Mouse (Mus musculus): ENCODE measurements around the gene Mfrp. TPM values are rescaled to one million over a fixed set of nuclear protein-coding genes. Genes with fewer than 3 reads are reported as not detected.
A peak's percentile ranks its signal among the peaks of the same experiment; 100 is the strongest.

Mfrp gene
- polyA plus RNA-seq, 1 experiment: 0.35 TPM

GRCm38 (mm10) chr9:44144023-44144717 is 42.6 kb downstream of the Mfrp start:
- TF ChIP-seq CTCF (IDR thresholded peaks at IDR 0.05; ENCODE audit: extremely low read depth, insufficient read depth, low read length) (0 out of 2 replicates have a peak, but pooled peaks have one; percentile 24), POLR2A (IDR thresholded peaks at IDR 0.05; ENCODE audit: extremely low read depth, insufficient read depth, low read length) (no peak)
- Histone ChIP-seq H3K27ac (ENCODE audit: insufficient read depth, low read length) (no peak overlapping the region), H3K4me3 (ENCODE audit: insufficient read depth, low read length) (no peak overlapping the region), H3K4me1 (ENCODE audit: control insufficient read depth, insufficient read depth, low read length) (no peaks in the 10 kb centered on the region)

GRCm38 (mm10) chr9:44144718-44145060 is 43.2 kb downstream of the Mfrp start:
- Histone ChIP-seq H3K4me3 (ENCODE audit: insufficient read depth, low read length) (no peak overlapping the region), H3K27ac (ENCODE audit: insufficient read depth, low read length) (no peak overlapping the region), H3K4me1 (ENCODE audit: control insufficient read depth, insufficient read depth, low read length) (no peaks in the 10 kb centered on the region)
- TF ChIP-seq POLR2A (IDR thresholded peaks at IDR 0.05; ENCODE audit: extremely low read depth, insufficient read depth, low read length) (no peak), CTCF (IDR thresholded peaks at IDR 0.05; ENCODE audit: extremely low read depth, insufficient read depth, low read length) (no peak)

GRCm38 (mm10) chr9:44147290-44147689 is 45.8 kb downstream of the Mfrp start:
- no peak overlapping the region for H3K27ac ChIP-seq (ENCODE audit: insufficient read depth, low read length)
- no peaks in the 10 kb centered on the region for H3K4me1 ChIP-seq (ENCODE audit: control insufficient read depth, insufficient read depth, low read length)
- peak; percentile 28; the same call in 1 of the 2 replicates for TF ChIP-seq CTCF (IDR thresholded peaks at IDR 0.05; ENCODE audit: extremely low read depth, insufficient read depth, low read length)
- no peak for TF ChIP-seq POLR2A (IDR thresholded peaks at IDR 0.05; ENCODE audit: extremely low read depth, insufficient read depth, low read length)
- no peak overlapping the region for H3K4me3 ChIP-seq (ENCODE audit: insufficient read depth, low read length)

Other genes starting within 250 kb of the Mfrp start
- gene Thy1, start 58.3 kb upstream of the Mfrp start, polyA plus RNA-seq (2012; rRNA removed): 1,180 and 1,226 TPM in 2 replicates
- gene Usp2, start 34.7 kb upstream of the Mfrp start, polyA plus RNA-seq (2012; rRNA removed): 50.1 and 50.9 TPM in 2 replicates
- gene C1qtnf5, start 5.5 kb downstream of the Mfrp start, polyA plus RNA-seq (2012; rRNA removed): 24.7 and 30.5 TPM in 2 replicates
- gene Gm49380, start 11.8 kb downstream of the Mfrp start, polyA plus RNA-seq (2012; rRNA removed): 0.10 and 0.19 TPM in 2 replicates
- gene Rnf26, start 11.8 kb downstream of the Mfrp start, polyA plus RNA-seq (2012; rRNA removed): 29.5 and 30.3 TPM in 2 replicates
- gene Mcam, start 32.7 kb downstream of the Mfrp start, polyA plus RNA-seq (2012; rRNA removed): 26.2 and 27.4 TPM in 2 replicates
- 18.2 and 22.8 TPM in 2 replicates for gene Cbl, start 132.3 kb downstream of the Mfrp start, polyA plus RNA-seq (2012; rRNA removed)
- gene Ccdc153, start 138.9 kb downstream of the Mfrp start, polyA plus RNA-seq (2012; rRNA removed): 1.8 and 4.9 TPM in 2 replicates
- 0.40 and 0.71 TPM in 2 replicates for gene Pdzd3, start 149.7 kb downstream of the Mfrp start, polyA plus RNA-seq (2012; rRNA removed)
- gene Nlrx1, start 166.9 kb downstream of the Mfrp start, polyA plus RNA-seq (2012; rRNA removed): 7.0 and 8.0 TPM in 2 replicates
- 86.3 and 91.1 TPM in 2 replicates for gene Abcg4, start 186.9 kb downstream of the Mfrp start, polyA plus RNA-seq (2012; rRNA removed)
- gene Hinfp, start 203.9 kb downstream of the Mfrp start, polyA plus RNA-seq (2012; rRNA removed): 27.6 and 33.6 TPM in 2 replicates
- gene C2cd2l, start 218.6 kb downstream of the Mfrp start, polyA plus RNA-seq (2012; rRNA removed): 203 and 213 TPM in 2 replicates
- gene Dpagt1, start 224.3 kb downstream of the Mfrp start, polyA plus RNA-seq (2012; rRNA removed): 18.0 and 19.3 TPM in 2 replicates
- gene H2afx, start 233.0 kb downstream of the Mfrp start, polyA plus RNA-seq (2012; rRNA removed): 64.8 and 68.3 TPM in 2 replicates
- 30.5 and 31.2 TPM in 2 replicates for gene Hmbs, start 242.5 kb downstream of the Mfrp start, polyA plus RNA-seq (2012; rRNA removed)